Mouse (Mus musculus): ENCODE results near the gene A530032D15Rik.
"Not testable (repeated sequence)": the region's sequence is repeated elsewhere in the genome, so short reads cannot be mapped to it uniquely, and the experiment has no call there.

A530032D15Rik gene

DNA sequence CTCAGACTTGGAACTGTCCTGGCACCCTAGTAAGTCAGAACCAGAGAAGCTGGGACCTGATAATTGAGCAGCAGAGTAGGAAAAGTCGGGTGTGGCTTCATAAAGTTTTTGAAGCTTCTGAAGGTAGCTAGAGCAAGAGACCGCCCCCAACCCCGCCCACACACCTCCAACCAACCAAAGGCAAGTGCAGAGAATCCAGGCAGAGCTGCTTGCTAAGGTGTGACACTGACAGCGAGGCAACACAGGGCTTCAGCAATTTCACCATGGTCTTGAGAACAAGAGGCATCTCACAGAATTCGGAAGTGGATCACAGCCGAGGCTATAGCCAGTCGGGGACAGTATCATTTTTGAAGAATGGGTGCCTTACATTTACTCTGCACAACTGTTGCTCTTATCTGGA is at the start of gene A530032D15Rik:
A530032D15Rik (minus strand) TSS at position 101 of the 400 bp plus-strand sequence.
- not testable (repeated sequence) for DNase-seq (ENCODE audit: low spot score in 2 of 2)

DNA sequence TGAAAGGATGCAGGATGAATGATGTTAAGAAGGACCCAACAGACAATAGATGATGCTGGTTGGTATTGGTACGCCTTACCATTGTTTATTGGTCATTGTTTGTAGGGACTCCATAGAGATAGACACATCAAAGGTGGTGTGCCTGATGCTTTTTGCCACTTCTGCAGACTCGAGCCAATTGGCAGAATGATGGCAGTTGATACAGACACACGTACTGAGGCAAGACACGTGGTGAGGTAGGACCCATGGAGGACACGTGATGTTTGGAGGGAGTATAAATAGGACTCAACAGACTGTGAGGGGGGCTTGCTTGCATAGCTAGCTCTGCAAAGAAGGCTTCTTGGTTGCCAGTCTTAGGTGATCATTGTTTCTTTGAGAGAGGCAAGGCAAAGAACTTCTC is 45.5 kb upstream of the A530032D15Rik start:
- DNase-seq (ENCODE audit: low spot score in 2 of 2), result not testable (repeated sequence)

DNA sequence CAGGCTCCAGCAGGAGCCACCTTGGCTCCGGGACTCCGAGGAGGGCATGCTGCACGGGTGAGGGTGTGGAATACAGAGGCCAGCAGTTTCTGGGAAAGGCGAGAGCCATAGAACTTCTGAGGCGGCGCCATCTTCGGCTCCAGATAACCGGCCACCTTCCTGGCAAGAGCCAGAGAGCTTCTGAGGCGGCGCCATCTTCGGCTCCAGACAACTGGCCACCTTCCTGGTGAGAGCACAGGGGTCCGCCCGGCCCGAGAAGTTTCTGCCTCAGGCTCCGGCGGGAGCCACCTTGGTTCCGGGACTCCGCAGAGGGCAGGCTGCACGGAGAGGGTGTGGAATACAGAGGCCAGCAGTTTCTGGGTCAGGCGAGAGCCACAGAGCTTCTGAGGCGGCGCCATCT is 24.0 kb upstream of the A530032D15Rik start:
- DNase-seq (ENCODE audit: low spot score in 2 of 2), result not testable (repeated sequence)

DNA sequence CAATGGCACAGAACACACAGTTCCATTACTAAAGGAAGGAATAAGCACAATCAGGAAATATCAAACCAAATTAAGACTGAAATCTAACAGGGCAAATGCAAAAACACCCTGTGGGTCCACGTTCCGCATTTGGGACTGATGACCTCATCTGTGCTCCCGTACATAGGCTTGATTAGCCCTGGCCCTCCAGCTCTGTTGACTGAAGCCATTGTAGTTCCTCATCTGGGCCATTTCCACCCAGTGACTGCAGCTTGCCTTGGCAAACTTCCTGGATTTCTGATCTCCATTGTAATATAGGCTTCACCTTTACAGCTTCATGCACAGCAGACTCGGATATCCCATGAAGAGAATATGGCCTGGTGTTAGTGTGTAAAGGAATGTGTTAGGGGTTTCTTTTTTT is 12.2 kb upstream of the A530032D15Rik start:
- DNase-seq (ENCODE audit: low spot score in 2 of 2), result not testable (repeated sequence)

DNA sequence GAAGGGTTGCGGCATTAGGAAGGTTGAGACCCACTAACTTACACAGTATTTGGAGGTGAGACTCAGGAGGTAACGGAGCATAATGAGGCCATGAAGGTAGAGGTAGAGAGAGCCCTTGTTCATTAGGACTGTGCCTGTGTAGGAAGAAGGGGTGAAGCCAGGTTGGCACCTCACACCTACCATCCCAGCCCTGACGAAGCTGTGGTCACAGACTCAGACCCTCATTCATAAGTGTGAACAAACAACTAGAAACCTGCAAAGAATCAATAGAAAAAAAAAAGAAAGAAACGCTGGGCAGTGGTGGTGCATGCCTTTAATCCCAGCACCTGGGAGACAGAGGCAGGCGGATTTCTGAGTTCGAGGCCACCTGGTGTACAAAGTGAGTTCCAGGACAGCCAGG is 8.7 kb upstream of the A530032D15Rik start:
- DNase-seq (ENCODE audit: low spot score in 2 of 2), result not testable (repeated sequence)

DNA sequence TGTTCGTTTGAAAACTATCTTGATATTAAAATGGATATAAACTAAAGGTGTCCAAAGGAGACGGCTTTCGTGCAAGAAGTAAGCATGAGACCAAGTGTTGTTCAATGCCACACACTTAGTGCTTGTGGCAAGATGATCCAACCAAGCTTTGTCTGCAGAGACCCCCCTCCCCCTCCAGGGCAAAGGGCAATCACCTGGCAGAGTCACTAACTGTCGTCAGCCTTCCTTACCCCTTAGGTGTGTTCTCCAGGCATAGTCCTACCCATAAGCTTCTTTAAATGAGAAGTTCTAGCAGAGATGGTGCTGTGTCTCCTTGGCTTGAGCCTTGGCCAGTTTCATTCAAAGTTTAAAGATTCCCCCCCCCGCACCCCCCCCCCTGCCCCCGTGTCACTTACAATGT is 7.9 kb upstream of the A530032D15Rik start:
- not testable (repeated sequence) for DNase-seq (ENCODE audit: low spot score in 2 of 2)

DNA sequence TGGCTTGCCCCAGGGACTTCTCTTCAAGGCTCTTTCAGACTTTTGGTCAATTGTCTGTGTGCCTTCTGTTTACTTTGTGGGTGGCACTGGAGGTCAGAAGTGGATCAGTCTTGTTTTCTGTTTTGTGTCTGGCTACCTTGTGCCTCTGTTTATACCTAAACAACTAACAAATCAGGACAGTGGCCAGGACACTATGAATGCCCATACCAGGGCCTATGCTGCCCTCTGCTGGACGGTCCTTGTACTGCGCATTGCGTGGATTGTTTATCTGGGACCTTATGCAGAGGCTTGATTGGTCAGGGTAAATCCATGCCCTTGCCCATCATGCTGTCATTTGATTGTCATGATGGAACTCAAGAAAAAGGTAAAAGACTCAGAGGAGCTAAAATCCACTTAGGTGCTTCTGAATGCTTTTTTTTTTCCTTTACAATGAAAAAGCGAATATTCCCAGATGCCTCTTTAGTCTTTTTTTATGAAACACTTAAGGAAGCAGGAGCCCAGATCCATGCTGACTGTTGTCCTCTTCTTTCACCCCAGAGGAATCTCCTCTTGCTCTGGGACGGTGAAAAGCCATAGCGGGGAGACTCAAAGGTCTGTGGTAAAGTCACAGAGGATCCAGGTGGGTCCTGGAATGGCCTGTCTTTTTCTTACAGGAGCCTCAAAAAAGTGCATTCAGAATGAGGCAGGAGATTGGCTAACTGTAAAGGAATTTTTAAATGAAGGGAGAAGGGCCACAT is 5.2 kb upstream of the A530032D15Rik start:
- DNase-seq (ENCODE audit: low spot score in 2 of 2), result not testable (repeated sequence)

DNA sequence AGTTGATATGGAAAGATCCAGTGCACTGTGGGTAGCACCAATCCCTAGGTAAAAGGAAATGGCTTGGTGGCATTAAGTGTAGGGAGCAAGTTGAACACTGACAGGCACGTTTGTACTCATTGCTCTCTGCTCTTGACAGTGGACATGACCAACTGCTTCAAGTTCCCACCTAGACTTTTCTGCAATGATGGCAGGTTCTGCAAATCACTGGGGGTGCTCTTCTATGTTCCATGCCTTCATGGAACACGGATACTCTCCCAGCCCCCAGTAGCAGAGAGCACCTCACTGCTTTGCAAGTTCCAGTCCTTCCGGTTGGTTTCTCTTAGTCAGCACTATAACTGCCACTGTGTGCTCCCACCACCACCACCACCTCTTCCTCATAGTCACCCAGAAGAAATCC is 4.4 kb upstream of the A530032D15Rik start:
- not testable (repeated sequence) for DNase-seq (ENCODE audit: low spot score in 2 of 2)

DNA sequence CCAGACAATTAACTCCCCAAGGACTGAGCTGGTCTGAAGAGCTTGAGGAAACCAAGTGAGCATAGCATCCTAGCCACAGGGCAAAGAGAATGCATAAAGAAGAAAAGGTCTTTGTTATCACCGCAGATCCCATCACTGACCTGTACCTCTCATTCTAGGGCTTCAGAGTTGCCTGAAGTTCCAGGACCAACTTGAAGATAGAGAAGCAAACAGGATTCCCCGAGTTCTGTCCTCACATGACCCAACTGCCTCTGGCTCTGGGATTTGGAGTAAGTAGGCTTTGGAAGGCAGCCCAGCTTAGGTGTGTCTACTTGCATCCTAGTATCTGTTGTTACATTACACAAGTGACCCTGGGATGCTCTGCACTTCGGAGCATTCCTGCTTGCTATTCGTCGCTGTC is 3.2 kb upstream of the A530032D15Rik start:
- DNase-seq (ENCODE audit: low spot score in 2 of 2), result not testable (repeated sequence)

DNA sequence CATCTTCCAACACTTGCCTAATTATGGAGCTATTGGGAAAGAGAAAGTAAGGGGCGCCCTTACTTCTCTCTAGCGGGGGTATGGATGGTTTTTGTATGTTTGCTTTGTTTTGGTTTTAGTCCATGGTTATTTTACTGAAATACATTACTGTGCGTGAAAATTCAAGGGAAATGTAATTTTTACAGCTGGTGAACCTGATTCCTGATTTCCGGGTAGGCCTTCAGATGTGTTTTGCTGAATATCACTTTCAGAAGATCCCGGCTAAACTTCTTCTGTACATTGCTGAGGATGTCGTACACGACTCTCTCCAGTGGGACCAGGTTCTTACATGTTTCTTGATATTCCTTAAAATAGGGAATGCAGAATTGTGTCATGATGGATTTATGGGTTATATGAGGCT is 2.6 kb upstream of the A530032D15Rik start:
- DNase-seq (ENCODE audit: low spot score in 2 of 2), result not testable (repeated sequence)

DNA sequence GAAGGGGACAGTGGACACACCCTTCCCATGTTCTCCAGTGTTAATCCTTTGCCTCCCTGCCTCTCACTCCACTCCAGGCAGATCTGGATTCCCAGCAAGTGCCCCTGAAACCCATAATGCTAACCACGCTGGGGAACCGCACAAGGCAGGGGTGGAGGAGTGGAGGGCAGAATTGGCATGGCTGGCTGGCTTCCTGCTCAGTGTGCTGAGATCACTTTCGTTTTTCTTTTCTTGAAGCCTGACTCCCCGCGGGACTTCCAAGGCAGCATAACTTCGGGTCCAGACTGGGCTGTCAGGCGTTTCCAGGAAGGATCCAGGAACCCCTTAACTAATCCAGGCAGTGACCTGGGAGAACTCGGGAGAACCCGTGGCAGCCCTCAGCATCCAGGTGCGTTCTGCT is 1.9 kb upstream of the A530032D15Rik start:
- DNase-seq (ENCODE audit: low spot score in 2 of 2), result not testable (repeated sequence)

DNA sequence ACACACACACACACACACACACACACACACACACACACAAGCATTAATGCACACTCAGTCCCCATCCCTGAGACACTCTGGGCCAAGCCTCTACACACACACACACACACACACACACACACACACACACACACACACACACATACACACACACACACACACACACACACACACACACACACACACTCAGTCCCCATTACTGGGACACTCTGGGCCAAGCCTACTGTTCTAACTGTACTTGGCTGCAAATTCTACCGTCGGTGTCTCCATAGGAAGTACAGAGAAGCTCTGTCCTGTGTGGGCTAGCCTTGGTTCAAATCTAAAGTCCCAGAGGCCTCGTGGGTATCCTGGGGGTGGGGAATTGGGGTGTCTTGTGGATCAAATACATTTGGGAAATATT is 1.2 kb upstream of the A530032D15Rik start:
- not testable (repeated sequence) for DNase-seq (ENCODE audit: low spot score in 2 of 2)

DNA sequence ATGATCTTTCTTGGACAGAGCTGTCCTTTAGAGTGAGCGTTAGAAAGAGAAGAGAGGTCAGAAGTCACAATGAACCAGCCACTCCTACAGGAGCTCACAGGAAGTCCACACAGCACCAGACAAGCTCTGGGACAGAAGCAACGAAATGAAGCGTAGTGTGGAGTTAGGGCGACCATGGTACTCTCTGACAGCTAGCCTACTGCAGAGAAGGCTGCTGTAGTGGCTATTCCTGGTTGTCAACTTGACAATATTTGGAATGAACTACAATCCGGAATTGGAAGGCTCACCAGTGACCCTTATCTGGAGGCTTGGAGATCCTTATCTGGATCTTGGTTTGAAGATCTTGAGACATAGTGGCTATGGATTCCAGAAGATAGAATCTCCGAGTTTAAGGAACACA is 3.6 kb downstream of the A530032D15Rik start:
- not testable (repeated sequence) for DNase-seq (ENCODE audit: low spot score in 2 of 2)

DNA sequence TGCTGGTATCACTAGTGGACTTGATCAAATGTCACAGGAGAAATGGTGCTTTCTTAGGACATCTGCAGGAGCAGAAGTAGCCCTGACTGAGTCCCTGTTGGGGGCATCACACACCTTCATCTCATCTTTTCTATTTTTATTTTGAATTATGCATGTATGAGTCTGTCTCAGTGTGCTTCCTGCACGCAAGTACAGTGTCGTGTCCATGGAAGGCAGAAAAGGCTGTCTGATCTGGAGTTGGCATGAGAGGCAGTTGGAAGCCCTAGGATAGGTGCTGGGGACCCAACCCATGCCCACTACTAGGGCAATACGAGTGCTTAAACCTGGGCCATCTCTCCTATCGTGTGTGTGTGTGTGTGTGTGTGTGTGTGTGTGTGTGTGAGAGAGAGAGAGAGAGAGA is 4.3 kb downstream of the A530032D15Rik start:
- not testable (repeated sequence) for DNase-seq (ENCODE audit: low spot score in 2 of 2)

DNA sequence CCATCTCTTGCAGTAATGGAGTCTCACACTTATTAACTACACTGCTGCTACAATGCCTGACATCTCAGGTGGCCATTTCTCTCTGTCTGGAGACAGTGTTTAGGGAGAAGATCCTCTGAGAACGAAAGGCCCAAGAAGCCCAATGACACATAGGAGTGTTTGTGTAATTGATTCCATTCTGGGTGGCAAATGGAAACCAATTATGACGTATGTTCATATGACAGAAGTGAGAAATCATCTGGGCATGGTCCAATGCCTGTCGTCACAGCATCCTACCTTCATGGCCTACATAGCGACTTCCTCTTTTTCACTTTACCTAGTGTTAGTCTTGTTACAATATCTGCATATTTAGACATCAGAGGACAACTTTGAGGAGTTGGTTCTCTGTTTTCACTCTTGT is 7.9 kb downstream of the A530032D15Rik start:
- peak in 1 of 2 experiments; percentile 62 for DNase-seq (ENCODE audit: low spot score in 2 of 2)

DNA sequence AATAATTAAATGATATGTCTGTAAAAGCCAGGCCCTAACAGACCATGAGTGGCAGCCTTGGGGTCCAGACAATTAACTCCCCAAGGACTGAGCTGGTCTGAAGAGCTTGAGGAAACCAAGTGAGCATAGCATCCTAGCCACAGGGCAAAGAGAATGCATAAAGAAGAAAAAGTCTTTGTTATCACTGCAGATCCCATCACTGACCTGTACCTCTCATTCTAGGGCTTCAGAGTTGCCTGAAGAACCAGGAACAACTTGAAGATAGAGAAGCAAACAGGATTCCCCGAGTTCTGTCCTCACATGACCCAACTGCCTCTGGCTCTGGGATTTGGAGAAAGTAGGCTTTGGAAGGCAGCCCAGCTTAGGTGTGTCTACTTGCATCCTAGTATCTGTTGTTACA is 9.8 kb downstream of the A530032D15Rik start, which contains the start of gene Gm10553:
Gm10553 (plus strand) TSS at position 301 of the 400 bp plus-strand sequence.
- DNase-seq (ENCODE audit: low spot score in 2 of 2), result not testable (repeated sequence)

DNA sequence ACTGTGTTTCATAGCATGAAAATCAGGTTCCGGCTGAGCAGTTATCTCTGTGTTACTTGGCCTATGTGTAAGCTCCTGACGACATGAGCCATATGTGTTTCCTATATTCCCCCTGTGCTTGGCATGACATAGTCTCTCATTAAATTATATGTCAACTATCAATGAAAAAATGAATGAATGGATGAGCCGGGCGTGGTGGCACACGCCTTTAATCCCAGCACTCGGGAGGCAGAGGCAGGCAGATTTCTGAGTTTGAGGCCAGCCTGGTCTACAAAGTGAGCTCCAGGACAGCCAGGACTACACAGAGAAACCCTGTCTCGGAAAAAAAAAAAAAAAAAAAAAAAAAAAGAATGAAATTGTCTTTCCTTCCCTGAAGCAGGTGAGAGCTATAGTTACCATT is 10.6 kb downstream of the A530032D15Rik start:
- not testable (repeated sequence) for DNase-seq (ENCODE audit: low spot score in 2 of 2)

DNA sequence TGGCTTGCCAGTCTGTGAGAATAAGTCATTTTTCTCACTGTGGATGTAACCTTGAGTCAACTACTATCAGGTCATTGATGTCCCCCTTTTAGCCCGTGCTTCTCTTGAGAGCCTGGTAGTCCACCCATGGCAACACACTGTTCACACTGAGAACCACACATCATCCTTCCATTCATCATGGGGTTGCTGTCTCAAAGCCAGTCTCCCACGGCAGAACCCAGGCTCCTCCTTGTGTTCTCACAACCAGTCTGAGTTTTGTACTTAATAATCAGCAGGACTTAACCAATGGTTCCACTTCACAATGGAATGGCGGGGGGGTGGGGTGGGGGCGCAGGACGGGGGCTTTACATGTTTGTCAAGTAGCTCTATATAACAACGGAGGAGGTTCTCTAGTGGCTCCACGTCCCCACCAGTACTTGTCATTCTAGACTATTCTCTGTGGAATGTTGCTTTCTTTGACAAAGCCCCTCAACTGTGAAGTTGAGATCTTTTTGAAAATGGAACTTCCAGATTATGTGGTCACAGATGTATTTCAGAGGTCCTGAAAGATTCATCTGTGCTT is 16.6 kb downstream of the A530032D15Rik start:
- not testable (repeated sequence) for DNase-seq (ENCODE audit: low spot score in 2 of 2)

DNA sequence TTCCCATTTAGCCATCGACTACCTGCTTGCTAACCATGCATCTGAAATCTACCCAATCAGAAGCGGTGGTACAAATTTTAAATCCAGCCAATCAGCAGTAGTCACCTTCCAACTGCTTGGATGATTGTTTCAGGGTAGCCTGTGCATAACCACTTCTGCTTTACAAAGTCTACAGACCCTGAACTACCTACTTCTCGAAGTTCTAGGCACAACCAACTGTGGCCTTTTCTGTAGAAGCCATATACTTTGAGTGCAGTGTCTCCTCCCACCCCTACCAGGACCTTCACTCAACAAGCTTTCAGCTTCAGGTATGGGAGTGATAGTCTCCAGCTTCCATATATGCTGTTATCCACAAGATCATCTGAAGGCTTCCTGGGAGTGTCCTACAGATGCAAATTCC is 17.5 kb downstream of the A530032D15Rik start:
- DNase-seq (ENCODE audit: low spot score in 2 of 2), result not testable (repeated sequence)

DNA sequence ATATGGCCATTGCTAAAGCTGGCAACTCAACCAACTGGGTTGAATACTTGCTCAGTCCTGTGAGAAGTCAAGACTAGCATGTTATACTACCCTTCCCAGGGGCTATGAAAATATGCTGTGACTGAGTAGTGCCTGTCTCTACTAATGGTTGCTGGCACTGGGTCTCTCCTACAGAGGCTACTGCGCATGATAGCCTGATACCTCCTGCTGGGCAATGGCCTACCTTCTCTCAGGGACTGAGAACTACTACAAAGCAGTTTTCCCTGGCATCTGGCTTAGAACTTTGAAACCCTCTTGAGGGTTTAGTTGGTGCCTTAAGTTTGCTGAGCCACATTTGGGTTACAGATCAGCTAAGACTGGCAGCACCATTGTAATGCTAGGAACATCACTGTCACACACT is 23.4 kb downstream of the A530032D15Rik start:
- not testable (repeated sequence) for DNase-seq (ENCODE audit: low spot score in 2 of 2)

DNA sequence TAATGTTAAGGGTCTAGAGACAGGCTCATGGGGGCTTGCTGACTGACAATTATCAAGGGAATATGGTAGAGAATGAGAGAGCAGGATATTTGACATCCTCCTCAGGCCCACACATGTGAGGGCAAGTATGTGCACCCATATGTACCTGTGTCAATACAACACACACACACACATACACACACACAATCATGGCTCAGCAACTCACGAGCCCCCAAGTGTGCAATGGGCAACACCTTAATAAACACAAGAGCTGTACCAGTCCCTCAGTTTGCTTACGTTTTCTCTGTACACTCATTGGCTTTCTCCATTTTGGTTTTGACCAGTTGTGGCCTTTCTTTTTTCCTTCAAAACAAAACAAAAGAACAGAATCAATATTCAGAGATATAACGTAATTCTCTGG is 24.9 kb downstream of the A530032D15Rik start:
- DNase-seq (ENCODE audit: low spot score in 2 of 2), result not testable (repeated sequence)

DNA sequence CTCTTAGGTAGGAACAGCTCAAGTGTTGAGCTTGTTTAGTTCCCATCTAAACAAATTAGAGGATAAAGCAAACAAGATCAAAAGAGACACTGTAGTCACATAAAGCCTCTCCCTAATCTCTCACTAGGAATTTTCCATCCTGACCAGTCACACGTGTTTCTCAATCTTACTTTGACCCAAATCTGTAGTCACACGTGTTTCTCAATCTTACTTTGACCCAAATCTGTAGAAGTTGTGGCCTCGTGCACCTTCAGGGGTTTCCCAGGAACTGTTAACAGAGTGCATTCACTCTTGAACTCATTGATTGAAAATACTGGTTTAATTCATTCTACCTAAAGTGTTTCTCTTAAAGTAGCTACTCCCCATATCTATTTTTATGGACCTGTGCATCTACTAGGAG is 36.6 kb downstream of the A530032D15Rik start:
- not testable (repeated sequence) for DNase-seq (ENCODE audit: low spot score in 2 of 2)

DNA sequence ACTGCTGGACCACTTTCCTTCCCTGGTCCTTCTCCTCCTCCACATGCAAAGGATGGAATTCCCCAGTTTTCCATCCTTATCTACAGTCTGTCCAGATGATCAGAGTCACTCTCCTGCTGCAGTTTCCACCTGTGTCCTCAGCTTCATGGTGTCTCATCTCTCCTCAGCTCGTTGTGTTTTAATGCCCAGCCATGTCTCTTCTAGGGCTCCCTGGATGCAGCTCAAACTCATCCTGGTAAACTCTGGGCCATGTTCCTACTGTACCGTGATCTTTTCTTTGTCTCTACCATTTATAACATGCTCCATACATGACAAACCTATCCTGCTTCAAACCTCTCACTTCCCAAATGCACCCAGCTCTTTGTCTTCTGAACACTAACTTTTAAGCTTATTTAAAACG is 38.0 kb downstream of the A530032D15Rik start:
- not testable (repeated sequence) for DNase-seq (ENCODE audit: low spot score in 2 of 2)
